In genomic region chr10:49716856-49717255, GRCm38 (mm10) we compare ENCODE assay signal across 18 mouse cellular contexts.
"Had no signal": no experiment of that assay in that cellular context is flagged by ENCODE, and none has a peak within 500 bp of the region (broad histone marks: within the 10 kb centered on the region; RNA-seq: fewer than 3 reads in every experiment).

No protein-coding gene starts in this region.

- DNase-seq: lung, adult 18-20 months; lung, embryonic 14.5 days; lung, postnatal 10 days; lung, postnatal 4 days; midbrain, embryonic 14.5 days; retina, postnatal 1 day; right cerebral cortex, adult 18-20 months; right cerebral cortex, postnatal 25 days; right cerebral cortex, postnatal 4 days; spleen, adult 18-20 months; thymus, adult 18-20 months; thymus, postnatal 14 days; thymus, postnatal 4 days had no signal

- H3K27ac ChIP-seq: midbrain, embryonic 10.5 days; midbrain, embryonic 12.5 days; neural tube, embryonic 13.5 days; neural tube, embryonic 15.5 days had no signal

- H3K4me3 ChIP-seq: midbrain, embryonic 10.5 days; midbrain, embryonic 12.5 days; myocyte; neural tube, embryonic 13.5 days; neural tube, embryonic 15.5 days had no signal
